Mouse (Mus musculus) heart, embryonic 12.5 days (tissue): Measurements from ENCODE around the gene Pou4f2. TPM values are rescaled to one million over a fixed set of nuclear protein-coding genes. Genes with fewer than 3 reads are reported as not detected.

Experiments
- ATAC-seq: fragments of 200-750 bp; cut with Nextera tagmentation; 2 replicates; pipeline ENCODE4 v1.8.0; 2017; ENCODE audit warnings: moderate TSS enrichment, moderate library complexity; ENCODE audit not compliant: insufficient number of reproducible peaks, low FRiP score
- H3K27ac ChIP-seq: fragments of 300-500 bp; sonication (generic); 2 replicates; pipeline ENCODE4 v1.5.1; 2016; ENCODE audit warnings: mild to moderate bottlenecking, moderate library complexity; ENCODE audit not compliant: poor library complexity, severe bottlenecking
- H3K27me3 ChIP-seq: fragments of 300-500 bp; sonication (generic); replicated peaks from 2 replicates; pipeline ENCODE4 v1.6.1; 2016; ENCODE audit warnings: mild to moderate bottlenecking, moderate library complexity
- H3K36me3 ChIP-seq: fragments of 300-500 bp; sonication (generic); 2 replicates; pipeline ENCODE4 v1.6.1; 2016; ENCODE audit warnings: mild to moderate bottlenecking, moderate library complexity
- H3K4me1 ChIP-seq: fragments of 300-500 bp; sonication (generic); replicated peaks from 2 replicates; pipeline ENCODE4 v1.6.1; 2016; ENCODE audit warnings: mild to moderate bottlenecking
- H3K4me2 ChIP-seq: fragments of 300-500 bp; sonication (generic); 2 replicates; pipeline ENCODE4 v1.6.1; 2016; ENCODE audit warnings: mild to moderate bottlenecking, moderate library complexity
- H3K4me3 ChIP-seq: fragments of 300-500 bp; sonication (generic); 2 replicates; pipeline ENCODE4 v1.5.1; 2016; ENCODE audit warnings: mild to moderate bottlenecking
- H3K9ac ChIP-seq: fragments of 300-500 bp; sonication (generic); 2 replicates; pipeline ENCODE4 v1.6.1; 2016; ENCODE audit warnings: mild to moderate bottlenecking, moderate library complexity
- H3K9me3 ChIP-seq: fragments of 300-500 bp; sonication (generic); replicated peaks from 2 replicates; pipeline ENCODE4 v1.6.1; 2016; ENCODE audit warnings: mild to moderate bottlenecking, moderate library complexity
- WGBS: fragments of 180-500 bp; shearing (Covaris S2); methylation state at CpG from one replicate; pipeline ENCODE4 v1.1.7; 2016; 5-methylcytosine and 5-hydroxymethylcytosine counted together
- polyA plus RNA-seq: library from polyadenylated mRNA; unstranded; fragments of >200 nt; fragmentation: Nextera tagmentation; extraction: Ambion mirVana; gene quantifications from 2 replicates; pipeline ENCODE4 v1.2.1, GENCODE M21; 2016

Pou4f2 gene
- polyA plus RNA-seq, 1 experiment from 2014 or later, result not detected

DNA sequence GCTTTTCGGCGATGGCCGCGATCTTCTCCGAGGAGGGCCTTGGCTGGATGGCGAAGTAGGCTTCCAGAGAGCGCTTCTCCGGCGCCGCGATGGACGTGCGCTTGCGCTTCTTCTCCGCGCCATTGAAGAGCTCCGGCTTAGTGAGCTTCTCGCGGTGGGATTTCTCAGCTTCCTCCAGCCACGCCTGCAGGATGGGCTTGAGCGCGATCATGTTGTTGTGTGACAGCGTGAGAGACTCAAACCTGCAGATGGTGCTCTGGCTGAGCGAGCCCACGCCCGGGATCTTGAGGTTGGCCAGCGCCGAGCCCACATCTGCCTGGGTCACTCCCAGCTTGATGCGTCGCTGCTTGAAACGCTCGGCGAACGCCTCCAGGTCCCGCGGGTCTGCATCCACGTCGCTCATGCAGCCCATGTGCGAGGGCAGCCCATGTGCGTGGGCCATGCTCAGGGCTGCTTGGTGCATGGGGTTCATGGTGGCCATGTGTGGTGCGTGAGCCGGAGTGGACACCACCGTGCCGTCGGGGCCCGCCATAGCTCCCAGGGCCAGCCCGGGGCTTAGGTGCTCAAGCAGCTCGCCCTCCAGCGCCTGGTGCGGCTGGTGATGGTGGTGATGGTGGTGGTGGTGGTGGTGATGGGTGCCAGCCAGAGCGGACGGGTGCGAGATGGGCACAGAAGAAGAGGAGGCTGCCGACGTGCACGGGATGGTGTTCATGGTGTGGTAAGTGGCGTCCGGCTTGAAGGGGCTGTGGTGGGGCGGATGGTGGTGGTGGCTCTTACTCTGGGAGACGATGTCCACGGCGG, 1.4 kb downstream of the Pou4f2 start:
- WGBS, result 2% methylated on average over 62 of the region's 62 CpGs
- no peak for ATAC-seq
- H3K27ac ChIP-seq, result no peak overlapping the region
- H3K4me2 ChIP-seq, result peak overlapping the region; percentile 90
- H3K36me3 ChIP-seq, result no peaks in the 10 kb centered on the region
- H3K4me3 ChIP-seq, result peak overlapping the region; percentile 53
- H3K9me3 ChIP-seq, result no peaks in the 10 kb centered on the region
- H3K9ac ChIP-seq, result no peak overlapping the region
- H3K4me1 ChIP-seq, result peaks cover 38% of the 10 kb centered on the region
- H3K27me3 ChIP-seq, result peaks cover 79% of the 10 kb centered on the region

- peaks cover 78% of the 10 kb centered on the region for H3K27me3 ChIP-seq
- 5% methylated on average over 8 of the region's 8 CpGs for WGBS
- no peak overlapping the region for H3K27ac ChIP-seq
- peak overlapping the region; percentile 53 for H3K4me3 ChIP-seq
- ATAC-seq, result no peak
- no peak overlapping the region for H3K9ac ChIP-seq
- H3K4me2 ChIP-seq, result peak overlapping the region; percentile 90
- no peaks in the 10 kb centered on the region for H3K36me3 ChIP-seq
- no peaks in the 10 kb centered on the region for H3K9me3 ChIP-seq
- peaks cover 38% of the 10 kb centered on the region for H3K4me1 ChIP-seq
Observed at GRCm38 (mm10) chr8:78434340-78434739, 2.1 kb downstream of the Pou4f2 start.

- H3K36me3 ChIP-seq, result no peaks in the 10 kb centered on the region
- WGBS, result 14% methylated on average over 5 of the region's 5 CpGs
- H3K4me1 ChIP-seq, result peaks cover 38% of the 10 kb centered on the region
- no peak overlapping the region for H3K9ac ChIP-seq
- no peaks in the 10 kb centered on the region for H3K9me3 ChIP-seq
- no peak for ATAC-seq
- H3K27ac ChIP-seq, result no peak overlapping the region
- H3K4me3 ChIP-seq, result no peak overlapping the region
- H3K4me2 ChIP-seq, result no peak overlapping the region
- H3K27me3 ChIP-seq, result peaks cover 78% of the 10 kb centered on the region
Observed at GRCm38 (mm10) chr8:78433318-78433717, 3.1 kb downstream of the Pou4f2 start.

GRCm38 (mm10) chr8:78432451-78432850, 4.0 kb downstream of the Pou4f2 start:
- no peaks in the 10 kb centered on the region for H3K36me3 ChIP-seq
- no peaks in the 10 kb centered on the region for H3K9me3 ChIP-seq
- H3K4me3 ChIP-seq, result no peak overlapping the region
- H3K4me1 ChIP-seq, result peaks cover 31% of the 10 kb centered on the region
- H3K27ac ChIP-seq, result no peak overlapping the region
- no peak overlapping the region for H3K9ac ChIP-seq
- H3K27me3 ChIP-seq, result peaks cover 78% of the 10 kb centered on the region
- no peak for ATAC-seq
- H3K4me2 ChIP-seq, result no peak overlapping the region
- WGBS, result 32% methylated on average over 1 of the region's 1 CpGs

GRCm38 (mm10) chr8:78431356-78431755, 5.1 kb downstream of the Pou4f2 start:
- Histone ChIP-seq H3K36me3 (no peaks in the 10 kb centered on the region), H3K9me3 (no peaks in the 10 kb centered on the region), H3K27ac (no peak overlapping the region), H3K9ac (no peak overlapping the region), H3K4me1 (peaks cover 20% of the 10 kb centered on the region), H3K4me2 (no peak overlapping the region), H3K27me3 (peaks cover 78% of the 10 kb centered on the region), H3K4me3 (no peak overlapping the region)
- WGBS, result 4% methylated on average over 4 of the region's 4 CpGs
- ATAC-seq, result no peak

DNA sequence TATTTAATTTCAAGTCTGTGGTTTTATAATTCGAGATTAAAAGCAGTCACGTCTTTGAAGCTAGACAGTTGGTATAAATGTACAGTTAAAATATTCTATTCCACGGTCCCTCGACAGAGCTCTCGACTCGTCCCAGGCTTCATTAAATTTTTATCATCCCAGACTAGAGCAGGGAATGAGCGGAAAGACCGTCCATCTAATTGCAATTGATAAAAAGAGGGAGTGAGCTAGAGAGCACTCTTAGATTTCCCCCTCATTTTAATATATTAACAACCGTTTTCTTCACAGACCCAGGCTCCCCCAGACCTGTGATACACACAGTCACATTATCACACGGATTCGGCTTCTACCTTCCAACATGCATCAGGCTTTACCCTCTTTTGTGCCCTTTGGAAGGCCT, 8.3 kb downstream of the Pou4f2 start:
- H3K27ac ChIP-seq, result no peak overlapping the region
- H3K36me3 ChIP-seq, result no peaks in the 10 kb centered on the region
- H3K4me2 ChIP-seq, result no peak overlapping the region
- H3K4me3 ChIP-seq, result no peak overlapping the region
- no peaks in the 10 kb centered on the region for H3K9me3 ChIP-seq
- no peaks in the 10 kb centered on the region; the same call in 1 of the 2 replicates for H3K4me1 ChIP-seq
- H3K9ac ChIP-seq, result no peak overlapping the region
- ATAC-seq, result no peak
- WGBS, result 8% methylated on average over 11 of the region's 11 CpGs
- peaks cover 80% of the 10 kb centered on the region for H3K27me3 ChIP-seq

DNA sequence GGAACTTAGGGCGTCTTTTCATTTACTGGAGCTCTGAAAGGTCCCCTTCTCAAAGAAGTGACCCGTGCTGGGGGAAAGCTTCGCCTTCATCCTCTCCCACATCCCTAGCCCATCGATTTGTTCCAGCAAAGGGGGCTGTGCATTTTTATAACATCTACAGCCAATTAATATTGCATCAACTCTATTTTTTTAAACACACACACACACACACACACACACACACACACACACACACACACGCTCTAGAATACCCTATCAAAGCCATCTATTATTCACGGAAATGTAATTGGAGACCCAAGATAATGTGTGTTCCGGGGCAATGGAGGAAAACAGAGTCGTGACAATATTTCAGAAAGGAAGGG, 8.7 kb downstream of the Pou4f2 start:
- WGBS, result 3% methylated on average over 8 of the region's 8 CpGs
- peaks cover 82% of the 10 kb centered on the region for H3K27me3 ChIP-seq
- no peak overlapping the region for H3K9ac ChIP-seq
- ATAC-seq, result no peak
- no peaks in the 10 kb centered on the region; the same call in 1 of the 2 replicates for H3K4me1 ChIP-seq
- no peak overlapping the region for H3K4me2 ChIP-seq
- H3K4me3 ChIP-seq, result no peak overlapping the region
- H3K9me3 ChIP-seq, result no peaks in the 10 kb centered on the region
- H3K27ac ChIP-seq, result no peak overlapping the region
- no peaks in the 10 kb centered on the region for H3K36me3 ChIP-seq

- Histone ChIP-seq H3K9me3 (no peaks in the 10 kb centered on the region), H3K27me3 (peaks cover 82% of the 10 kb centered on the region), H3K9ac (no peak overlapping the region), H3K4me3 (0 out of 2 replicates have a peak overlapping the region, but pooled peaks have one; percentile 15), H3K4me2 (no peak overlapping the region), H3K36me3 (no peaks in the 10 kb centered on the region), H3K4me1 (no peaks in the 10 kb centered on the region; the same call in 1 of the 2 replicates), H3K27ac (no peak overlapping the region)
- ATAC-seq, result no peak
- 2% methylated on average over 32 of the region's 32 CpGs for WGBS
Observed at GRCm38 (mm10) chr8:78426875-78427768, 9.3 kb downstream of the Pou4f2 start.

- no peak overlapping the region for H3K4me2 ChIP-seq
- no peaks in the 10 kb centered on the region for H3K36me3 ChIP-seq
- WGBS, result 2% methylated on average over 10 of the region's 10 CpGs
Observed at GRCm38 (mm10) chr8:78426455-78426854, 10.0 kb downstream of the Pou4f2 start.

DNA sequence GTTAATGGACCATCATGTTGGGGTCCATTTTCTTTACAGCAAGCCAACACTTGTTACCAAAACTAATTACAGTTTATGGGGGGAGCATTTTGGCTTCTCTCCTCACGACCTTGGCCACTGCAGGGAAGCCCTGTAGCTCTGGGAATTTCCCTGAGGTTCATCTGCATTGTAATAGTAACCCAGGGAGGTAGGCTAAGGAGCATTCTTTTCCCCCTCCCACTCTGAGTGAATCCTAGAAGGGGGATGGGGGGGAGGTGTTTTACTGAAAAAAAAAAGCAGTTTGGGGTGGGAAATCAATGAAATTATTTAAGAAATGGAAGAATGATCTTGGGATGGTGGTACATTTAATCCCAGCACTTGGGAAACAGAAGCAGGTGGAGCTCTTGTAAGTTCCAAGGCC, 12.5 kb downstream of the Pou4f2 start:
- no peak for ATAC-seq
- 2% methylated on average over 1 of the region's 1 CpGs for WGBS

More at GRCm38 (mm10) chr8:78426455-78426854, 10.0 kb downstream of the Pou4f2 start:
- H3K9ac ChIP-seq, result no peak overlapping the region
- H3K27me3 ChIP-seq, result peaks cover 83% of the 10 kb centered on the region
- H3K9me3 ChIP-seq, result no peaks in the 10 kb centered on the region
- no peaks in the 10 kb centered on the region; the same call in 1 of the 2 replicates for H3K4me1 ChIP-seq
- H3K4me3 ChIP-seq, result no peak overlapping the region
- ATAC-seq, result no peak
- no peak overlapping the region for H3K27ac ChIP-seq

GRCm38 (mm10) chr8:78420101-78420503, 16.3 kb downstream of the Pou4f2 start:
- peak overlapping the region; percentile 36 for H3K4me3 ChIP-seq
- H3K9me3 ChIP-seq, result no peaks in the 10 kb centered on the region
- H3K4me2 ChIP-seq, result peak overlapping the region; percentile 82
- peak overlapping the region; percentile 23; the same call in 1 of the 2 replicates for H3K9ac ChIP-seq
- no peak for ATAC-seq
- under 1% methylated on average over 18 of the region's 19 CpGs for WGBS
- no peak overlapping the region for H3K27ac ChIP-seq
- peaks cover 7% of the 10 kb centered on the region; the same call in 1 of the 2 replicates for H3K4me1 ChIP-seq
- peaks cover 60% of the 10 kb centered on the region for H3K27me3 ChIP-seq
- no peaks in the 10 kb centered on the region for H3K36me3 ChIP-seq

More for the DNA sequence above, 12.5 kb downstream of the Pou4f2 start:
- Histone ChIP-seq H3K27ac (no peak overlapping the region), H3K4me1 (peaks cover 7% of the 10 kb centered on the region), H3K9ac (no peak overlapping the region), H3K27me3 (peaks cover 91% of the 10 kb centered on the region), H3K36me3 (no peaks in the 10 kb centered on the region), H3K4me2 (no peak overlapping the region), H3K9me3 (no peaks in the 10 kb centered on the region), H3K4me3 (no peak overlapping the region)
